Mouse (Mus musculus) ES-E14 (cell line): Measurements from ENCODE around the gene Extl1. TPM values are rescaled to one million over a fixed set of nuclear protein-coding genes. Genes with fewer than 3 reads are reported as not detected.

Experiments
- DNase-seq: peaks from one replicate; pipeline ENCODE4 v3.0.0-alpha.2; 2013; ENCODE audit warnings: low read depth, low spot score
- H3K27ac ChIP-seq: 2 replicates; pipeline ENCODE4 v1.5.1; 2012; ENCODE audit warnings: low read depth, mild to moderate bottlenecking, low read length, moderate library complexity, mixed read lengths; ENCODE audit not compliant: poor library complexity, insufficient read depth, severe bottlenecking
- H3K36me3 ChIP-seq: 2 replicates; pipeline ENCODE4 v1.6.1; 2012; ENCODE audit warnings: mild to moderate bottlenecking, low read length, moderate library complexity, mixed read lengths; ENCODE audit not compliant: control insufficient read depth, poor library complexity, insufficient read depth, severe bottlenecking
- H3K4me1 ChIP-seq, 2 experiments: fragments of 150-350 bp in 1 of 2; sonication (generic) in 1 of 2; 2 replicates each; pipeline ENCODE4 v1.6.1; 2012; ENCODE audit warnings: low read length in 2 of 2, mild to moderate bottlenecking in 1 of 2, mixed read lengths in 1 of 2; ENCODE audit not compliant: control insufficient read depth in 2 of 2, insufficient read depth in 2 of 2, poor library complexity in 1 of 2
- H3K4me3 ChIP-seq, 2 experiments: fragments of 150-350 bp in 1 of 2; sonication (generic) in 1 of 2; 2 replicates each; pipeline ENCODE4 v1.5.1; 2012; ENCODE audit warnings: low read length in 2 of 2, low read depth in 1 of 2, mild to moderate bottlenecking in 1 of 2, mixed read lengths in 1 of 2; ENCODE audit not compliant: insufficient read depth in 1 of 2, poor library complexity in 1 of 2, severe bottlenecking in 1 of 2
- H3K9ac ChIP-seq: 2 replicates; pipeline ENCODE4 v1.6.1; 2012; ENCODE audit warnings: low read depth, mild to moderate bottlenecking, low read length, mixed read lengths; ENCODE audit not compliant: poor library complexity, insufficient read depth, severe bottlenecking
- H3K9me3 ChIP-seq: fragments of 150-350 bp; sonication (generic); 2 replicates; pipeline ENCODE4 v1.6.1; 2012; ENCODE audit warnings: low read depth, mild to moderate bottlenecking, low read length; ENCODE audit not compliant: control insufficient read depth, insufficient read depth
- CHD2 ChIP-seq: IDR thresholded peaks from 2 replicates; pipeline ENCODE4 v1.6.1; 2014; ENCODE audit warnings: mild to moderate bottlenecking, low read depth, low read length, inconsistent platforms
- HCFC1 ChIP-seq: IDR thresholded peaks from 2 replicates; pipeline ENCODE4 v1.6.1; 2012; ENCODE audit warnings: low read length, inconsistent platforms, borderline replicate concordance; ENCODE audit not compliant: insufficient read depth
- MAFK ChIP-seq: IDR thresholded peaks from 2 replicates; pipeline ENCODE4 v1.6.1; 2014; ENCODE audit warnings: mild to moderate bottlenecking, low read depth, low read length, inconsistent platforms; ENCODE audit not compliant: insufficient read depth
- ZC3H11A ChIP-seq: IDR thresholded peaks from 2 replicates; pipeline ENCODE4 v1.6.1; 2012; ENCODE audit warnings: low read depth, mild to moderate bottlenecking, inconsistent platforms, low read length, borderline replicate concordance
- ZNF384 ChIP-seq: IDR thresholded peaks from 2 replicates; pipeline ENCODE4 v1.6.1; 2012; ENCODE audit warnings: low read depth, low read length, inconsistent platforms
- in situ Hi-C, 2 experiments: fragments of 600-800 bp; cut with MboI; formaldehyde crosslinking; loops; one replicate each; pipeline ENCODE4 v1.15.1; 2025; ENCODE audit warnings: low sequenced_read_pairs in 2 of 2, inconsistent platforms in 1 of 2; ENCODE audit not compliant: unreplicated experiment in 2 of 2
- total RNA-seq: library from RNA; depleted of rRNA; stranded (reverse); fragments of 300-350 nt; gene quantifications from 2 replicates; pipeline ENCODE4 v1.2.3, GENCODE M21; 2012

The Extl1 gene
- total RNA-seq, 1 experiment = 4.2 TPM

- Histone ChIP-seq H3K9me3 (no peaks in the 10 kb centered on the region), H3K27ac (no peak overlapping the region), H3K36me3 (no peaks in the 10 kb centered on the region), H3K9ac (peak overlapping the region; percentile 48; the same call in 1 of the 2 replicates), H3K4me3 (peak overlapping the region; percentile 74 to 83), H3K4me1 (peaks cover 2 to 19% of the 10 kb centered on the region in 2 experiments; a peak in 2 of 4 replicates)
- no peak for TF ChIP-seq HCFC1
- peak; percentile 91 for TF ChIP-seq ZNF384
- in situ Hi-C loops = no loop called here
- no peak for DNase-seq
Measured at GRCm38 (mm10) chr4:134372294-134372747, 11.3 kb downstream of the Extl1 start.

DNA sequence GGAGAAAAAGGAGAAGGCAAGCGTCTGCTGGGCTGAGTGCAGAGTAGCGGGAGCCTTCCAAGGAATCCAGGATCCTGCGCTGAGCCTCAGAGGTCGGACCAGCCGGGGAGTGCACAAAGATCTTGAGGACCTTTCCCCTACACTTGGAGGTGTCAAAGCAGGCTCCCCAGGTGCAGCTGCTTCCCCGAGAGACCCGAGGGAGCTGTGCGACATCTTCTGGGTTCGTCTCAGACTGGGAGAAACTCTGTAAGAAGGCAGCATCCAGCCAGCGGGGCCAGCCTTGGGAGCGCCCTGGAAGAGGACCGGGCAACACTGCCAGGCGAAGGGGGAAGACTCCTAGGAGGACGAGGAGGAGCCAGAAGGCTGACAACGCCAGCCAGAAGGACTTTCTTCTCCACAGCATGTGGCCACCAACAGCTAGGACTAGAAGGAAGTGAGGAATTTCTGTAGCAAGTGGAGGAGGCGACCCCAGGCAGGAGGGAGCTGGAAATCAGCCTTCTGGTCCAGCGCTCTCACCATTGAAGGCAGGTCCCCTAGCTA is 12.3 kb downstream of the Extl1 start:
- Histone ChIP-seq H3K9me3 (no peaks in the 10 kb centered on the region), H3K4me3 (peak overlapping the region; percentile 74 to 83), H3K36me3 (no peaks in the 10 kb centered on the region), H3K9ac (peak overlapping the region; percentile 25), H3K4me1 (peaks cover 2 to 18% of the 10 kb centered on the region in 2 experiments; a peak in 2 of 4 replicates), H3K27ac (no peak overlapping the region)
- in situ Hi-C loops = no loop called here
- no peak for DNase-seq
- TF ChIP-seq ZNF384 (no peak), CHD2 (no peak), HCFC1 (no peak), MAFK (no peak), ZC3H11A (no peak)

- H3K4me1 ChIP-seq = peaks cover 2 to 12% of the 10 kb centered on the region in 2 experiments; a peak in 2 of 4 replicates
- no peak overlapping the region for H3K27ac ChIP-seq
- peak overlapping the region; percentile 74 to 83 for H3K4me3 ChIP-seq
- H3K9ac ChIP-seq = peak overlapping the region; percentile 25; the same call in 1 of the 2 replicates
- DNase-seq = no peak
- no peaks in the 10 kb centered on the region for H3K9me3 ChIP-seq
- TF ChIP-seq MAFK (no peak), ZC3H11A (no peak), ZNF384 (no peak), CHD2 (no peak), HCFC1 (no peak)
- in situ Hi-C loops = no loop called here
- H3K36me3 ChIP-seq = no peaks in the 10 kb centered on the region
Measured at GRCm38 (mm10) chr4:134370649-134371221, 12.9 kb downstream of the Extl1 start.

DNA sequence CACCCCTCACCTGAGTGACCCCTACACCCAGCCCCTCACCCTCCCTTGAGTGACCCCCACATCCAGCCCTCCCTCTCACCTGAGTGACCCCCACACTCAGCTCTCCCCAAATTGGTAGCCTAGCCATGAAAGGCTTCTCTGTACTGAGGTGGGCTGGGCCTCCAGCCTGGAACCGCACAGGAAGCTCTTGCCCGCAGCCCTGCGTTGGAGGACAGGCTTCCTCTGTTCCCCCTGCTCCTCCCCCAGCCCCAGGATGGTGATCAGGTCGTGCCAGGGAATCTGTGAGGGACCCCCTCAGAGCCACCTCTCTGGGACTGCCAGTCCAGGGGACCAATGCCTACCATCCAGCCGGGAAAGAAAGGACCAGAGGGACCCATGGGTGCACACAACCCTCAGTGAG is 18.4 kb downstream of the Extl1 start:
- DNase-seq = no peak
- H3K4me3 ChIP-seq = no peak overlapping the region
- peaks cover 0 to 2% of the 10 kb centered on the region in 2 experiments; a peak in 2 of 4 replicates for H3K4me1 ChIP-seq
- TF ChIP-seq HCFC1 (no peak), CHD2 (no peak), ZC3H11A (no peak), MAFK (no peak), ZNF384 (no peak)
- no peaks in the 10 kb centered on the region for H3K36me3 ChIP-seq
- no peak overlapping the region for H3K9ac ChIP-seq
- no peak overlapping the region for H3K27ac ChIP-seq
- H3K9me3 ChIP-seq = no peaks in the 10 kb centered on the region
- in situ Hi-C loops = no loop called here

DNA sequence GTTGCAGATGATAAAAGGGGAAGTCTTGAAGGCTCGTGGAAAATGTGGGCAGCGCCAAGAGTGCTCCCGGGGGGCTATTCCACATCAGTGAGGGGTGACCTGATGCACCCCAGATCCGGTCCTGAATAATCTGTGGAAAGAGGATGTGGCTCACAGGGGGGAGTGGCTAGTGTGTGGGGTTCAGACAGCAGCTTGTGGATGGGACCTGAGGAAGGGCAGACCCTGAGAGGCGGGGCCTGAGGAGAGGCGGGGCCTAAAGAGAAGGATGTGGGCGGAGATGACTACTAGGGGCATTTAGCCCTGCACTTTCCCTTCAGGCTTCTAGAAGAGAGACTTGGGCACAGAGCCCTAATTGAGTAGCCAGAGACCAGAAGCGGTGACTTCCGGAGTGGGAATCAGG is 21.1 kb downstream of the Extl1 start:
- Histone ChIP-seq H3K36me3 (no peaks in the 10 kb centered on the region), H3K27ac (no peak overlapping the region), H3K9me3 (no peaks in the 10 kb centered on the region), H3K4me3 (no peak overlapping the region), H3K9ac (no peak overlapping the region), H3K4me1 (peaks cover 0 to 10% of the 10 kb centered on the region in 2 experiments; a peak in 2 of 4 replicates)
- TF ChIP-seq HCFC1 (no peak), ZC3H11A (no peak), CHD2 (no peak), ZNF384 (no peak), MAFK (no peak)
- in situ Hi-C loops = no loop called here
- no peak for DNase-seq
